Mouse (Mus musculus) hematopoietic multipotent progenitor cell, adult 10-12 weeks (in vitro differentiated cells): ENCODE results near the gene Kcna1. TPM values are rescaled to one million over a fixed set of nuclear protein-coding genes. Genes with fewer than 3 reads are reported as not detected.

Experiments used
- polyA plus RNA-seq: library from polyadenylated mRNA; stranded (reverse); fragments of >175 nt; gene quantifications from 2 replicates; pipeline ENCODE4 v1.2.3, GENCODE M21; 2012; ENCODE audit warnings: low replicate concordance

Gene Kcna1
- polyA plus RNA-seq, result not detected in 2 replicates

GRCm38 (mm10) chr6:126646381-126646780 is at the start of gene Kcna1:
Gene Kcna1, minus strand, starts transcription at chr6:126646384.

Other genes with a start within 250 kb of the Kcna1 start
- not detected in 2 replicates for gene Kcna5, start 111.0 kb downstream of the Kcna1 start, polyA plus RNA-seq
- gene Kcna6, start 94.3 kb upstream of the Kcna1 start, polyA plus RNA-seq, result 0.05 TPM in 1 of 2 replicates, not detected in the other
- 2.4 and 4.1 TPM in 2 replicates for gene Ndufa9, start 202.8 kb upstream of the Kcna1 start, polyA plus RNA-seq
- not detected in 2 replicates for gene Akap3, start 206.7 kb upstream of the Kcna1 start, polyA plus RNA-seq